20 mouse cellular contexts compared by ENCODE assay signal in genomic region chr9:85546226-85546625, GRCm38 (mm10).
DNase-seq lines count a peak whose midpoint lies in the region; ATAC-seq lines count a peak whose summit lies in the region.
"Had no signal": no experiment of that assay in that cellular context is flagged by ENCODE, and none has a peak within 500 bp of the region (broad histone marks: within the 10 kb centered on the region; RNA-seq: fewer than 3 reads in every experiment).

No protein-coding gene starts in this region.

- no peaks in the 10 kb centered on the region for H3K9me3 ChIP-seq in heart, embryonic 12.5 days (replicated peaks)
- no peaks in the 10 kb centered on the region for H3K9me3 ChIP-seq in liver, embryonic 12.5 days (replicated peaks)
- H3K9me3 ChIP-seq: embryonic facial prominence, embryonic 10.5 days; forebrain, embryonic 13.5 days; heart, embryonic 10.5 days; heart, embryonic 15.5 days; hindbrain, embryonic 13.5 days had no signal

- peak; percentile 76 for DNase-seq in adrenal gland, adult 2 months
- no peak for DNase-seq in adrenal gland, postnatal 25 days
- peak; percentile 12 to 16 for DNase-seq in heart, adult 9 months (ENCODE audit: low spot score in 2 of 2)
- DNase-seq in adrenal gland, postnatal 14 days, result peak; percentile 39
- DNase-seq: cerebellum, adult 18-20 months; cerebellum, postnatal 10 days; forebrain, postnatal 0 days; gastrocnemius, postnatal 10 days; heart, postnatal 14 days; kidney, adult 11 months had no signal

- H3K27me3 ChIP-seq in heart, embryonic 12.5 days (replicated peaks), result no peaks in the 10 kb centered on the region
- no peaks in the 10 kb centered on the region for H3K27me3 ChIP-seq in liver, embryonic 12.5 days (replicated peaks)
- H3K27me3 ChIP-seq: forebrain, embryonic 13.5 days; heart, embryonic 15.5 days; hindbrain, embryonic 13.5 days; Patski had no signal

- H3K9ac ChIP-seq in heart, embryonic 12.5 days, result no peak overlapping the region
- H3K9ac ChIP-seq in liver, embryonic 12.5 days, result no peak overlapping the region
- H3K9ac ChIP-seq: forebrain, embryonic 13.5 days; forebrain, postnatal 0 days; heart, embryonic 15.5 days; hindbrain, embryonic 13.5 days had no signal

- H3K4me1 ChIP-seq in heart, embryonic 12.5 days (replicated peaks), result peaks cover 4% of the 10 kb centered on the region; the same call in 1 of the 2 replicates
- H3K4me1 ChIP-seq in liver, embryonic 12.5 days, result no peaks in the 10 kb centered on the region
- H3K4me1 ChIP-seq: embryonic facial prominence, embryonic 10.5 days; forebrain, embryonic 13.5 days; heart, embryonic 15.5 days; hindbrain, embryonic 13.5 days had no signal

- H3K27ac ChIP-seq in heart, embryonic 12.5 days (ENCODE audit: poor library complexity, severe bottlenecking), result no peak overlapping the region
- no peak overlapping the region for H3K27ac ChIP-seq in liver, embryonic 12.5 days
- H3K27ac ChIP-seq: embryonic facial prominence, embryonic 10.5 days; forebrain, embryonic 13.5 days; heart, embryonic 10.5 days; heart, embryonic 15.5 days; hindbrain, embryonic 13.5 days; hindbrain, postnatal 0 days had no signal

- no peak overlapping the region for H3K4me2 ChIP-seq in heart, embryonic 12.5 days
- H3K4me2 ChIP-seq in liver, embryonic 12.5 days, result no peak overlapping the region
- H3K4me2 ChIP-seq: forebrain, embryonic 13.5 days; heart, embryonic 15.5 days; hindbrain, embryonic 13.5 days had no signal

- no peak for ATAC-seq in heart, embryonic 12.5 days (ENCODE audit: insufficient number of reproducible peaks, low FRiP score)
- ATAC-seq in liver, embryonic 12.5 days, result no peak
- no peak for ATAC-seq in activated CD4-positive, CD25-positive, alpha-beta regulatory T cell, adult 4 months
- ATAC-seq: forebrain, embryonic 13.5 days; forebrain, postnatal 0 days; hindbrain, postnatal 0 days; Patski had no signal

- 70% methylated on average over 2 of the region's 2 CpGs for WGBS in heart, embryonic 12.5 days
- 63% methylated on average over 2 of the region's 2 CpGs for WGBS in liver, embryonic 12.5 days (ENCODE audit: insufficient replicate concordance)

- H3K4me3 ChIP-seq in heart, embryonic 12.5 days, result no peak overlapping the region
- no peak overlapping the region for H3K4me3 ChIP-seq in liver, embryonic 12.5 days
- H3K4me3 ChIP-seq: embryonic facial prominence, embryonic 10.5 days; forebrain, embryonic 13.5 days; heart, embryonic 10.5 days; heart, embryonic 15.5 days; hindbrain, embryonic 13.5 days had no signal

- H3K36me3 ChIP-seq in heart, embryonic 12.5 days, result no peaks in the 10 kb centered on the region
- H3K36me3 ChIP-seq in liver, embryonic 12.5 days, result no peaks in the 10 kb centered on the region
- H3K36me3 ChIP-seq: embryonic facial prominence, embryonic 10.5 days; heart, embryonic 10.5 days; heart, embryonic 15.5 days; hindbrain, embryonic 13.5 days had no signal
